Mouse (Mus musculus): ENCODE results near the gene Gltp.

DNA sequence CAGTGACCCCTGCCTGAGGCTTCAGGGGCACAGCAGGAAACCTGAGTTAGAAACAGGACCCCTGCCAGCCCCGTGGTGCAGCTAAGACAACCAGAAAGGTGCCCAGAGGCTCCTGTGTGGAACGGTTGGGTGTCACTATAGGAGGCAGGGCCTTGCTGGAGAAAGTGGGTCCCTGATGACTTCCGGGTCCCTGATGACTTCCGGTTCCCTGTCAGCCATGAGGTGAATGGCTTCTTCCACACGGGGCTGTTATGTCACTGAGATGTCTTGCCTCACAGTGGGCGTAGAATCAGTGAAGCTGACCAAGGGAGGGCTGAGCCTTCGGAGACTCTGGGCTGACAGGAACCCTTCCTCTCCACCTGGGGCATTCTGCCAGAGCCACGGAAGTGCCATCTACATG lies 16.2 kb downstream of the Gltp start:
- no peak for TF ChIP-seq POLR2A (IDR thresholded peaks at IDR 0.05; ENCODE audit: borderline replicate concordance, control insufficient read depth, low read depth, low read length)
- no peak for TF ChIP-seq CTCF (IDR thresholded peaks at IDR 0.05; ENCODE audit: control insufficient read depth, insufficient read depth, low read length)

Data from bone marrow, adult 2 months (tissue).